Mouse (Mus musculus) megakaryocyte, embryonic 14.5 days (primary cell): ENCODE measurements around the gene Arl1. TPM values are rescaled to one million over a fixed set of nuclear protein-coding genes. Genes with fewer than 3 reads are reported as not detected.
"Not testable (repeated sequence)": the region's sequence is repeated elsewhere in the genome, so short reads cannot be mapped to it uniquely, and the experiment has no call there.

ENCODE experiments used
- H3K27me3 ChIP-seq: replicated peaks from 2 replicates; pipeline ENCODE3; 2012; ENCODE audit warnings: inconsistent platforms
- H3K36me3 ChIP-seq: replicated peaks from 2 replicates; pipeline ENCODE3; 2012; ENCODE audit warnings: low read length, inconsistent platforms, mixed read lengths
- H3K4me1 ChIP-seq: 2 replicates; pipeline ENCODE4 v1.6.1; 2012; ENCODE audit warnings: inconsistent platforms
- H3K4me3 ChIP-seq: replicated peaks from 2 replicates; pipeline ENCODE3; 2012; ENCODE audit warnings: moderate library complexity, mild to moderate bottlenecking, inconsistent platforms
- H3K9me3 ChIP-seq: 2 replicates; pipeline ENCODE4 v1.6.1; 2012; ENCODE audit warnings: inconsistent platforms
- FLI1 ChIP-seq: IDR thresholded peaks from 2 replicates; pipeline ENCODE4 v1.6.1; 2012; ENCODE audit warnings: low read length, inconsistent platforms, mixed read lengths
- GATA1 ChIP-seq: IDR thresholded peaks from 3 replicates; pipeline ENCODE4 v1.6.1; 2012; ENCODE audit warnings: mixed read lengths, low read length, inconsistent platforms, borderline replicate concordance
- polyA plus RNA-seq: library from polyadenylated mRNA; stranded (reverse); fragments of >175 nt; gene quantifications from 2 replicates; pipeline ENCODE4 v1.2.3, GENCODE M21; 2012; ENCODE audit warnings: low replicate concordance; ENCODE audit not compliant: insufficient read depth

Arl1 gene
- polyA plus RNA-seq, 1 experiment = 25.2 TPM

DNA sequence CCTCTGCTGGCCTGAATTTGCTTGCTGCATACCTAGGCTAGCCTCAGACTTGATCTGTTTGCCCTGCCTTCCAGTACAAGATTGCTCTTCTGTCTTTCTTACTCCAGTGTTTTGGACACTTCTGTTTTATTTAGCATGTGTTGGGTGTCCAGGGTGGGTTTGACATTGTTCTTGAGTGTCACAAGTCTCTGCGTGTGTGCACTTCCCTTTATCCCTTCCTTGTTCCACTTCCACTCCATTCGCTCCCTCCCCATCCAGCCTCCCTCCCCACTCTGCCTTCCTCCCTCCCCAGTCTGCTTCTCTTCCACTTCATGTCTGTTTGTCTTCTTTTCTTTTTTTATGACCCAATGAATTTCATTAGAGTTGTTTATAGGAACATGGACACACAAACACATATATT is 10.8 kb downstream of the Arl1 start:
- TF ChIP-seq GATA1 = no peak
- no peak for TF ChIP-seq FLI1
- Histone ChIP-seq H3K9me3 (no peaks in the 10 kb centered on the region), H3K4me3 (no peak overlapping the region), H3K36me3 (peaks cover 83% of the 10 kb centered on the region), H3K4me1 (no peaks in the 10 kb centered on the region), H3K27me3 (no peaks in the 10 kb centered on the region)

DNA sequence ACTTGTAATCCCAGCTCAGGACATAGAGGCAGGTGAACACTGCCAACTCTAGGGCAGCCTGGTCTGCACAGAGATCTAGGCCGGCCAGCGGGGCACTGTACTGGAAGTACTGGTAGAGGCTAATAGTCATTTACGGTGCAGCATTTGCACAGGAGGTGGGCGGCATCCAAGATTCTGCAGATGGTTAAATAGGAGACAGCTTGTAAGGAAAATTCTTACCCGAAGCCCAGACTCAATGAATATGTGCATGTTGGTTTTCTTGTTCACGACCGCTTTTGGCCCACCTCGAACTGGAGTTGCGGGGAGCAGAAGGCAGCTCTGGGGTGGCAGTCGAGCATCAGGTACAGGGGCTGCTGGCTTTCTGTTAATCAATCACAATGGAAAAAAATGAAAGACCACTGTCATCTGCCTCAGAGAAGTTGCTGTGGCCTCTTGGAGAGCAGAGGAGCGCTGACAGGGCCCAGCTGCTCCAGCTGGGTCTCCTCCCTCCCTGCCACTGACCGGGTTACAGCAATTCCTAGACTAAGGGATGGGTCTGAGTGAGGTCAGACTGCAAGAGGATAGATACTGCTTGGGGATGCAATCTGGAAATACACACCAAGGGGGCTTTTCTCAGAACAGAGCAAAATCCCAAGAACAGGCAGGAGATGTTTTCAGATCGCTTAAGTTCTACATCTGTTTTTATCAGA is 31.0 kb downstream of the Arl1 start:
- TF ChIP-seq GATA1 = no peak
- TF ChIP-seq FLI1 = no peak
- no peaks in the 10 kb centered on the region for H3K4me1 ChIP-seq
- peaks cover 95% of the 10 kb centered on the region for H3K36me3 ChIP-seq
- no peak overlapping the region for H3K4me3 ChIP-seq
- H3K9me3 ChIP-seq = no peaks in the 10 kb centered on the region
- no peaks in the 10 kb centered on the region for H3K27me3 ChIP-seq

DNA sequence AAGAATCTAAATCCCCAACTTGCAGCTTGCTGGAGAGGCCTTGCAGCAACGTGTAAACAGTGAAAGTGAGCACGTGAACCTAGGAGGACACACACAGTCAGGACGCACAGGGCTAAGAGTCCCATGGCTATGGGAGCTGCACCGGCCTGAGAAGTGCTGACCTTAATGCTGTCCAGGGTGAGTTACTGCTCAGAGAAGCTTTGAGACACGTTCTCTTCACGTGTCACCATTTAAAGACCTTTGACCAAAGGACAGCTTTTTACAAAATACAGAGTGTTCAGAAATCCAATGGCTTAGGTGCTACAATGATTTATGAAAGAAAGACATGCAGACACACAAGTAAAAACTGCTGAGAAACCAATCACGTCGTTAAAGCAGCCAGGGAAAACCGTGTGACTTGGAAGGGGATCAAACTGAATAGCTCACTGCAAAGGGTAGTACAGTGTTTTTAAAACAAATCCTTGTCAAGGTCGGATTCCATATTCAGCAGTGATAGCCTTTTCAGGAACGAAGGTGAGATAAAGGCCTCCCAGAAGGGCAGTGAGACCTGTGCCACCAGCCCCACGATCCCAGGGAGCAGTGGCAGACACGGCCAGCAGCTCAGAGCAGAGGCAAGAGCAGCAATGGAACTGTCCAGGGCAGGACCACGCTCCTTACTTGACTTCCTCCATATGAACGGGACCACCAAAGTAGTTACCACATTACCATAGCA is 34.9 kb downstream of the Arl1 start:
- TF ChIP-seq GATA1 (no peak), FLI1 (no peak)
- peaks cover 96% of the 10 kb centered on the region for H3K36me3 ChIP-seq
- no peaks in the 10 kb centered on the region for H3K27me3 ChIP-seq
- H3K4me3 ChIP-seq = no peak overlapping the region
- H3K4me1 ChIP-seq = no peaks in the 10 kb centered on the region
- H3K9me3 ChIP-seq = no peaks in the 10 kb centered on the region

DNA sequence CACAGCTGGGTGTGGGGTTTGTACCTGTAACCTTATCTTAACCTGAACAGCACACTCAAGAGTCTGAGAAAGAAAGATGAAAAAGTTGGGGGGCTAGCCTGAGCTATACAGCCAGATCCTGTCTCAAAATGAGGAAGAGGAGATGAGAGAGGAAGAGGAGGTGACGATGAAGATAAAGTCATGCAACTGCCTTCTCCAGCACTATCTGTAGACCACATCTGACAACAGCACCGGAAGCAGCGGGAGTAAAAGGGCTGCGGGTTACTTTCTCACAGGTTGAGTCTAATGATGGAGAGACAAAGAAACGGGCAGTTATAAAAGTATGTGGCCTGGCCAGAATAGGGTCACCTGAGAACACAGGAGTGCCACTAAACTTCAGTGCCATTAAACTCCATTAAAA is 38.3 kb downstream of the Arl1 start:
- no peaks in the 10 kb centered on the region for H3K4me1 ChIP-seq
- no peaks in the 10 kb centered on the region for H3K9me3 ChIP-seq
- no peak overlapping the region for H3K4me3 ChIP-seq
- no peaks in the 10 kb centered on the region for H3K27me3 ChIP-seq
- H3K36me3 ChIP-seq = peaks cover 92% of the 10 kb centered on the region
- TF ChIP-seq FLI1 = no peak
- no peak for TF ChIP-seq GATA1

DNA sequence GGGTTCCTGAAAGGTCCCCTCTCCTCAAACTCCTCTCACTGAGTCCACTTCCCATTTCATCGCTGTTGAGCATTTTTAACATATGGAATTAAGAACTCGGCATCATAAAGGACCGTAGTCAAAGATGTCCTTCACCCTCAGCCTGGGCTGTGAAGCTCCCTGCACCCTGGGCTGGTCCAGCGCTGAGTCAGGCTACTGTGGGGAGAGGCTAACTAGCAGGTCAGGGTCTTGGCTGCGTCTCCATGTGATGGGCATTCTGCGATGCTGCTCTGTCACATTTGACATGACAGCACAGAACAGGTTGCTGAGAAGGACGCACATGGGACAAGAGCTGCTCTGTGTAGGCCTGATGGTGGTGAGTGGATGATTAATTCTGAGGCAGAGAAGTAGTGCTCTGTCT is 39.0 kb downstream of the Arl1 start:
- Histone ChIP-seq H3K27me3 (no peaks in the 10 kb centered on the region), H3K4me1 (no peaks in the 10 kb centered on the region), H3K36me3 (peaks cover 88% of the 10 kb centered on the region), H3K9me3 (no peaks in the 10 kb centered on the region), H3K4me3 (no peak overlapping the region)
- no peak for TF ChIP-seq GATA1
- no peak for TF ChIP-seq FLI1

DNA sequence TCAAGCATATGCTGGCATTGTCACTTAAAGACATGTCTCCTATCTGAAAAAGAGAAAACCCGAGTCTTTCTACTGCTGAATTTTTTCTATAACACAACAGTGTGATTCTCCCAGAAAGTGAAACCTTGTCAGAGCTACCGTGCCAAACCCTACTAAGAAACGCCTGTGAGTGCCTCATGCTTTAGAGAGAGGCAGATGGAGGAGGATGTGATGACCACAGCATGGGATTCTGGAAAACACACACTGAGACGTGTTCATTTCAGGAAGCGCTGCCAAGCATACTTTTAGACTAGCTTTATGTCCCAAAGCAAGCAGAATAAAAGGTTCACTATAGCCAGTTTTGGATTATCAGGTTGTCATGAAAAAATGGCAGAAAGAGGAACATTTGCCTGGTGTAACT is 42.3 kb downstream of the Arl1 start:
- not testable (repeated sequence) for H3K4me3 ChIP-seq, H3K4me1 ChIP-seq, H3K27me3 ChIP-seq, H3K9me3 ChIP-seq
- H3K36me3 ChIP-seq = peaks cover 82% of the 10 kb centered on the region

DNA sequence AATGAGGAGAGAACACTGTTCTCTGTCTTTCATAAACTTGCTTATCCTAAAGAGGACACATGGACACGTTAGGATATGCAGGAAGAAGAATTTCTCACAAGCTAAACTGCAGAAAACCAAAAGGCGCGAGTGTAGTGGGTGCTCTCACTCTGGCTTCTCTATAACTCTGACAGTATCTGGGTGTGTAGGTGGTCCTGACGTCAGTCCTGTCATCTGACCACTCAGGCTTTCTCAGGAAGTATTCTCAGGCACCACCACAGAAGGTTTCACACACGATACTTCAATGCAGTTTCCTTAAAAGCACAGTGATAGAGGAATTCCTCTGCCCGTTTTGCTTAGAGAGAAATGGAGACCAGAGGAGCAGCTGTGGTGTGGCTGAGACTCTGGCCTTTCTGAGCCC is 45.5 kb downstream of the Arl1 start:
- no peak for TF ChIP-seq FLI1
- no peak for TF ChIP-seq GATA1
- Histone ChIP-seq H3K4me1 (no peaks in the 10 kb centered on the region), H3K27me3 (no peaks in the 10 kb centered on the region), H3K36me3 (peaks cover 62% of the 10 kb centered on the region), H3K9me3 (no peaks in the 10 kb centered on the region), H3K4me3 (no peak overlapping the region)

DNA sequence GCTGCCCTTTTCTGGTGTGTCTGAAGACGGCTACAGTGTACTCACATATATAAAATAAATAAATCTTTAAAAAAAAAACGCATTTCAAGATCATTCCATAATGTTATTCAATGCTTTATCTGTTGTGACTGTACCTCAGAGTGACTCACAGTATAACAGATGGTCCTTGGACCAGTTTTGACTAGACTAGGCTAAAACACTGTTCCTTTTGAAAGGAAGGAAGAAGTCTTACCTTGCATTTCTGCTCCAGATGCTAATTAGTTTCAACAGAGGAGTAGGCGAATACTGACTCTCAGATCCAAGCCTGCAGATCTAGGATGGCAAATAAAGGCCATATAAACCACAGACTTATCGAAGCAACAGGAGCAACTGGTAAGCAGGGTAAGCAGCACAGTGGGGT is 50.1 kb downstream of the Arl1 start:
- no peaks in the 10 kb centered on the region for H3K27me3 ChIP-seq
- no peaks in the 10 kb centered on the region for H3K9me3 ChIP-seq
- 0 out of 2 replicates have a peak, but pooled peaks cover 3% of the 10 kb centered on the region for H3K4me1 ChIP-seq
- peaks cover 57% of the 10 kb centered on the region for H3K36me3 ChIP-seq
- TF ChIP-seq FLI1 (no peak), GATA1 (no peak)
- H3K4me3 ChIP-seq = no peak overlapping the region

DNA sequence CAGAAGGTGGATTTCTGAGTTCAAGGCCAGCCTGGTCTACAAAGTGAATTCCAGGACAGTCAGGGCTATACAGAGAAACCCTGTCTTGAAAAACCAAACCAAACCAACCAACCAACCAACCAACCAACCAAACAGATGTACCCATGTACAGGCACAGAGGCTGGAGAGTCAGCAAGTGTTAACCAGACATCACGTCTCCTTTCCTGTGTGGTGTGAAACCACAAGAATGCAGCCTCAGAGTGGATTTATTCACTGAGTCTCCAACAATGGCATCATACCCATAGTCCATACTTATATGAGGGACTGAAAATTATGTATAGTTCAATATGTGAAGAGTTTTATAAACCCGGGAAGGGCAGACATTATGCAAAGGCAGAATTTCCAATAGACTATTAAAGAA is 52.5 kb downstream of the Arl1 start:
- H3K4me3 ChIP-seq, H3K9me3 ChIP-seq, H3K27me3 ChIP-seq, H3K4me1 ChIP-seq: not testable (repeated sequence)
- peaks cover 56% of the 10 kb centered on the region for H3K36me3 ChIP-seq

DNA sequence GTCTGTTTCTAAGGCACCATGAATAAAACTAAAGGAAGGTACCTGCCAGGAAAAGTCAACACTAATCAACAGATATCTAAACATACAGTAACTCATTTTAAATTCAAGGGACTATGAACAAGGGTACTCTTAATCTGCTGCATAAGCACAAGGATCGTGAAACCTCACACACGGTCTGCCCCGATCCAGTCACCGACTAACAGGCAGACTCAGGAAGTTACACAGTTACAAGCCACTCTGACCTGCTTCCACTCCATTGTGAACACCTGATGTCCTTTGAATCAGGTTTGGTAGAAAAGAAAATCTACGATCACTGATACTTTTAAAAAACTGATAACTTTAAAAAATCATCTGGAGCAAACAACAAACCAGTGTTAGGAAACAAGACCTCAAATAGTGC is 53.3 kb downstream of the Arl1 start:
- Histone ChIP-seq H3K9me3 (no peaks in the 10 kb centered on the region), H3K4me3 (no peak overlapping the region), H3K27me3 (no peaks in the 10 kb centered on the region), H3K36me3 (peaks cover 51% of the 10 kb centered on the region), H3K4me1 (0 out of 2 replicates have a peak, but pooled peaks cover 3% of the 10 kb centered on the region)
- no peak for TF ChIP-seq FLI1
- TF ChIP-seq GATA1 = no peak

DNA sequence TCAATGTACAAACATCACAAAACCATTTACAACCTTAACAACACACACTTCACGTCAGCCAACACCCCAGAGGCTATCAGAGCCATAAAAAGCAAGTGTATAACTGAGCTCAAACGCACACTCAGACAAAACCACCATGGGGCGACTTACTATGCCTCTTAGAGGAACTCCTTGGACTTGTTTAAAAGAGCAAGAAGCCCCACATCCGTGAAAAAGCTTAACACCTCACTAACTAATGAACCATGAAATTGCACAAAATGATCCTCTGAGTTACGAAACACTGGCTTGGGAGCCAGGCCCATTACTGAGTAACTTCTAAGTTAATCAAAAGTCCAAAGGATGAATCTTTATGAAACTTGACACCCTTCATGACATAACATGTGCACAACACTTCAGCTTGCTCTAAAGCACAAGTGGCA is 53.9 kb downstream of the Arl1 start:
- TF ChIP-seq GATA1 = no peak
- TF ChIP-seq FLI1 = no peak
- Histone ChIP-seq H3K4me3 (no peak overlapping the region), H3K27me3 (no peaks in the 10 kb centered on the region), H3K4me1 (0 out of 2 replicates have a peak, but pooled peaks cover 3% of the 10 kb centered on the region), H3K9me3 (no peaks in the 10 kb centered on the region), H3K36me3 (peaks cover 52% of the 10 kb centered on the region)
